Mouse (Mus musculus): ENCODE data around the gene Olfr141. TPM values are rescaled to one million over a fixed set of nuclear protein-coding genes. Genes with fewer than 3 reads are reported as not detected.

The Olfr141 gene
- not detected for total RNA-seq (2021)
- long read RNA-seq, experiment 1 = 0 reads
- long read RNA-seq, experiment 2 = 0 reads

- no peak for DNase-seq (ENCODE audit: extremely low spot score in 1 of 2, low spot score in 2 of 2)
- intact Hi-C loops (cut with DNase I) = no loop called here
- Histone ChIP-seq H3K27ac (no peak within 1 kb of the TSS), H3K4me3 (no peak within 1 kb of the TSS)
- no peak for TF ChIP-seq CTCF (IDR thresholded peaks at IDR 0.05)
Observed at GRCm38 (mm10) chr2:86809918-86810317, at the start of gene Olfr141. Gene Olfr141 (minus strand): TSS chr2:86810018.

GRCm38 (mm10) chr2:86851596-86851995 is 41.8 kb upstream of the Olfr141 start, which contains the start of gene Olfr1095:
Gene Olfr1095 (minus strand): TSS chr2:86851696.
- Histone ChIP-seq H3K27ac (no peak within 1 kb of the TSS), H3K4me3 (no peak within 1 kb of the TSS)
- intact Hi-C loops (cut with DNase I) = no loop called here
- no peak for TF ChIP-seq CTCF (IDR thresholded peaks at IDR 0.05)
- DNase-seq (ENCODE audit: extremely low spot score in 1 of 2, low spot score in 2 of 2) = no peak

DNA sequence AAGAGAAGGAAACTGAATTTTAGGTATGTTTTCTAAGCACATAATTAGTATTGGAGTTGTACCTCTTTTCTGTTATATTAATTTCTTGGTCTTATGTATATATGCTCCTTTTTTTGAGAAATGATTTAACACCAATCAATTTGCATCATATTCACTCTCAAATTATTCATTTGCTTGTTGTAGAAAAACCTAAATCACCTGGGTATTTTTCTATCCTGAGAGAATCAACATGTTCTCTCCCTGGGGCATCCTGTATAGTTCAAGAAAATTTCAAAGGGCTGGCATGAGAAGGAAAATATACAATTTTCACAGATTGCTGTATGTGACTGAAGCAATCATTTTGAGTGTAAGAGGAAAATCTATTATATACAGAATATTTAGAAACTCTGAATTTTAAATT is 14.5 kb upstream of the Olfr141 start, which contains the start of gene Olfr1094:
Olfr1094 (plus strand) TSS at position 301 of the 400 bp plus-strand sequence.
- no peak for TF ChIP-seq CTCF (IDR thresholded peaks at IDR 0.05)
- H3K4me3 ChIP-seq = no peak within 1 kb of the TSS
- intact Hi-C loops (cut with DNase I) = no loop called here
- no peak within 1 kb of the TSS for H3K27ac ChIP-seq
- DNase-seq (ENCODE audit: extremely low spot score in 1 of 2, low spot score in 2 of 2) = no peak

GRCm38 (mm10) chr2:86782179-86782578 is 27.6 kb downstream of the Olfr141 start, which contains the start of gene Olfr1093:
Gene Olfr1093 (plus strand): TSS chr2:86782479.
- no peak for TF ChIP-seq CTCF (IDR thresholded peaks at IDR 0.05)
- intact Hi-C loops (cut with DNase I) = no loop called here
- Histone ChIP-seq H3K27ac (no peak within 1 kb of the TSS), H3K4me3 (no peak within 1 kb of the TSS)
- DNase-seq (ENCODE audit: extremely low spot score in 1 of 2, low spot score in 2 of 2) = no peak

DNA sequence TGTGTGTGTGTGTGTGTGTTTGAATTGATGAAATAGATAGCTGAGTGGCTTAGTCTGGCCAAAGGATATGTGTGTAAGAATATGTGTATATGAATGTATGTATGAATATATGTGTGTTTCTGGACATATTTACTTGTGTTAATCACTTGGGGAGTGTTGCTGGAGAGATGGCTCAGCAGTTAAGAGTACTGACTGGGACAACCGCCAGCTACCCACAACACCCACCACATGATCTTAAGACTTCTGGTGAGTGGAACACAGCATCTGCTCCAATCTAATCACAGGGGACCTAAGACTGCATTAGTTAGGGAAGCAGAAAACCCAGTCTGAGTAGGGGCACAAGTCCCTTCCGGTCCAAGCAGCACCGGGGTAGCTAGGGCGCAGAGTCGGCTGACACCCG is 48.8 kb downstream of the Olfr141 start:
- TF ChIP-seq CTCF (IDR thresholded peaks at IDR 0.05) = no peak
- no peak for DNase-seq (ENCODE audit: extremely low spot score in 1 of 2, low spot score in 2 of 2)
- no peak overlapping the region for H3K4me3 ChIP-seq
- no peak overlapping the region for H3K27ac ChIP-seq
- intact Hi-C loops (cut with DNase I) = no loop called here

GRCm38 (mm10) chr2:86758893-86759292 is 50.9 kb downstream of the Olfr141 start, which contains the start of gene Olfr1090:
Gene Olfr1090 (minus strand): TSS chr2:86758993.
- DNase-seq (ENCODE audit: extremely low spot score in 1 of 2, low spot score in 2 of 2) = no peak
- H3K27ac ChIP-seq = no peak within 1 kb of the TSS
- H3K4me3 ChIP-seq = no peak within 1 kb of the TSS
- TF ChIP-seq CTCF (IDR thresholded peaks at IDR 0.05) = no peak
- intact Hi-C loops (cut with DNase I) = no loop called here

Other genes starting within 250 kb of the Olfr141 start
- not detected for gene Olfr1082, start 211.1 kb downstream of the Olfr141 start, total RNA-seq (2021)
- gene Olfr1084, start 170.3 kb downstream of the Olfr141 start, total RNA-seq (2021) = not detected
- gene Olfr1085, start 148.0 kb downstream of the Olfr141 start, total RNA-seq (2021) = not detected
- not detected for gene Olfr1086, start 129.9 kb downstream of the Olfr141 start, total RNA-seq (2021)
- gene Olfr1087, start 111.6 kb downstream of the Olfr141 start, total RNA-seq (2021) = not detected
- gene Olfr1089, start 76.3 kb downstream of the Olfr141 start, total RNA-seq (2021) = not detected
- gene Olfr1090, start 51.0 kb downstream of the Olfr141 start, total RNA-seq (2021) = not detected
- gene Olfr1093, start 27.5 kb downstream of the Olfr141 start, total RNA-seq (2021) = not detected
- gene Olfr1094, start 14.6 kb upstream of the Olfr141 start, total RNA-seq (2021) = not detected
- not detected for gene Olfr1095, start 41.7 kb upstream of the Olfr141 start, total RNA-seq (2021)
- gene Gm13723, start 64.8 kb upstream of the Olfr141 start, total RNA-seq (2021) = not detected
- gene Olfr1097, start 82.2 kb upstream of the Olfr141 start, total RNA-seq (2021) = not detected
- gene Olfr1098, start 114.5 kb upstream of the Olfr141 start, total RNA-seq (2021) = not detected
- gene Olfr1099, start 150.7 kb upstream of the Olfr141 start, total RNA-seq (2021) = not detected
- gene Olfr1100, start 169.9 kb upstream of the Olfr141 start, total RNA-seq (2021) = not detected
- not detected for gene Olfr1101, start 181.2 kb upstream of the Olfr141 start, total RNA-seq (2021)
- not detected for gene Olfr1102, start 188.4 kb upstream of the Olfr141 start, total RNA-seq (2021)
- not detected for gene Olfr1104, start 217.1 kb upstream of the Olfr141 start, total RNA-seq (2021)
- not detected for gene Olfr1105, start 226.5 kb upstream of the Olfr141 start, total RNA-seq (2021)
- not detected for gene Olfr1106, start 242.3 kb upstream of the Olfr141 start, total RNA-seq (2021)

All from left cerebral cortex, adult 2 months (tissue).